Mouse (Mus musculus) liver, embryonic 15.5 days (tissue): ENCODE measurements at regions not wholly inside any gene's neighbourhood (a gene's known extent, or its start where the extent isn't known, plus 50 kb on each side); places are given as distances from the start of the nearest gene placed in this dataset.

Experiments used
- ATAC-seq: fragments of 200-750 bp; cut with Nextera tagmentation; 2 replicates; pipeline ENCODE4 v1.8.0; 2017; ENCODE audit warnings: moderate number of reproducible peaks, mild to moderate bottlenecking, moderate library complexity; ENCODE audit not compliant: insufficient read depth
- H3K27ac ChIP-seq: fragments of 300-500 bp; sonication (generic); replicated peaks from 2 replicates; pipeline ENCODE4 v1.5.1; 2015; ENCODE audit warnings: mild to moderate bottlenecking, inconsistent platforms
- H3K27me3 ChIP-seq: fragments of 300-500 bp; sonication (generic); 2 replicates; pipeline ENCODE4 v1.6.1; 2015; ENCODE audit warnings: mild to moderate bottlenecking, inconsistent platforms
- H3K36me3 ChIP-seq: fragments of 300-500 bp; sonication (generic); replicated peaks from 2 replicates; pipeline ENCODE4 v1.6.1; 2015; ENCODE audit warnings: moderate library complexity, mild to moderate bottlenecking, inconsistent platforms
- H3K4me1 ChIP-seq: fragments of 300-500 bp; sonication (generic); replicated peaks from 2 replicates; pipeline ENCODE4 v1.6.1; 2015; ENCODE audit warnings: inconsistent platforms
- H3K4me2 ChIP-seq: fragments of 300-500 bp; sonication (generic); 2 replicates; pipeline ENCODE4 v1.6.1; 2015; ENCODE audit warnings: moderate library complexity, mild to moderate bottlenecking, inconsistent platforms
- H3K4me3 ChIP-seq: fragments of 300-500 bp; sonication (generic); replicated peaks from 2 replicates; pipeline ENCODE4 v1.5.1; 2015; ENCODE audit warnings: mild to moderate bottlenecking, inconsistent platforms
- H3K9ac ChIP-seq: fragments of 300-500 bp; sonication (generic); 2 replicates; pipeline ENCODE4 v1.6.1; 2015; ENCODE audit warnings: moderate library complexity, mild to moderate bottlenecking, inconsistent platforms
- H3K9me3 ChIP-seq: fragments of 300-500 bp; sonication (generic); replicated peaks from 2 replicates; pipeline ENCODE4 v1.6.1; 2016; ENCODE audit warnings: inconsistent platforms
- WGBS: fragments of 180-500 bp; shearing (Covaris S2); methylation state at CpG from one replicate; pipeline ENCODE4 v1.1.7; 2015; ENCODE audit warnings: mixed read lengths; ENCODE audit not compliant: insufficient replicate concordance; 5-methylcytosine and 5-hydroxymethylcytosine counted together

DNA sequence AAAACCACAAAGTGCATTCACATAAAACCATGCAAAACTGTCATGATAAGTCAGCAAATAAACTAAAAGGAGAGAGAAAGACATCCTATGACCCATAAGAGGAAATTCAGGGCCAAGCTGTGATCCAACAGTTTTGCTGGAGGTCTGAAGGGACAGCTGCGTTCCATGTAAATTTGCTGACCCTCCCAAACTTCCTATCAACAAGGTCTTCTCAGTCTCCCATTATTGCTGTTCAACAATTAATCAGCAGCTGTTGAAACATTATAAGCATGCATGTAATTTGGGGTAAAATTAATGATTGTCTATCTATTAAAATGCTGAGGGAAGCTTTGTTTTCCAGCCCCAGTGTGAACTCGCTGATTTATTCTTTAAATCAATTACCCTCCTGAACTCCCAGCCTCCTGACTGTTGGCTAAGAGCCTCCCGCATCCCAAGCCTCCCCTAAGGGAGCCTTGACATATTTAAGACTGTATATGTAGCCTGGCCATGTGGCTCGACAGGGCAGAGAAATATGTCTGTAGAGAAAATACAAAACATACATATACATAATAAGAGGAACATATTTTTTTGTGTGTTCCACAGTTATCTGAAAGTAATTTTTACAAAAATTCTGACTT, 478.3 kb downstream of the Efnb2 start:
- no peak for ATAC-seq

GRCm38 (mm10) chr8:8182108-8182507, 478.9 kb downstream of the Efnb2 start:
- 44% methylated on average over 2 of the region's 2 CpGs for WGBS
- H3K4me2 ChIP-seq = no peak overlapping the region
- no peak overlapping the region for H3K27ac ChIP-seq
- H3K36me3 ChIP-seq = no peaks in the 10 kb centered on the region
- no peak overlapping the region for H3K9ac ChIP-seq
- ATAC-seq = no peak
- H3K4me3 ChIP-seq = no peak overlapping the region
- no peaks in the 10 kb centered on the region for H3K4me1 ChIP-seq
- no peaks in the 10 kb centered on the region for H3K27me3 ChIP-seq
- no peaks in the 10 kb centered on the region for H3K9me3 ChIP-seq

More for the DNA sequence above, 478.3 kb downstream of the Efnb2 start:
- H3K9ac ChIP-seq = no peak overlapping the region
- no peak overlapping the region for H3K4me2 ChIP-seq
- no peaks in the 10 kb centered on the region for H3K9me3 ChIP-seq
- no peak overlapping the region for H3K27ac ChIP-seq
- no peaks in the 10 kb centered on the region for H3K4me1 ChIP-seq
- H3K4me3 ChIP-seq = no peak overlapping the region
- H3K36me3 ChIP-seq = no peaks in the 10 kb centered on the region
- H3K27me3 ChIP-seq = no peaks in the 10 kb centered on the region
- 55% methylated on average over 4 of the region's 4 CpGs for WGBS

DNA sequence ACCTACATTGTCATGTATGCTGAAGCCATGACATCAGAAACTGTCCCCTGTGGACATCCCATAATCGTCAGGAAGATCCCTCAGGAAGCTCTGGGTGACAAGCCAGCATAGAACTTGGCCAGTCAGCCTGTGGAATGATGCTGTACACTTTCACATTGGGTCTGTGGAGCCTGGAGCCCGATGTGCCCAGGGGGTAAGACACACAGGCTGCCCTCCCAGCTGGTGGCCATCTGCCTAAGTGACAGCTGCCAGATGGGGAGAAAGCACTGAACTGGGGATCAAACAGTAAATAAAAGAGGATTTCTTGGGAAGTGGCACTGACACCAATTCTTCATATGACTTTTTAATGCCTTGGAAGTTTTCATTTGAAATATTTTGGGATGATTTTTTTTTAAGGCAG, 486.8 kb downstream of the Efnb2 start:
- no peak for ATAC-seq
- WGBS = 29% methylated on average over 2 of the region's 2 CpGs
- Histone ChIP-seq H3K9ac (no peak overlapping the region), H3K4me3 (no peak overlapping the region), H3K9me3 (no peaks in the 10 kb centered on the region), H3K4me1 (no peaks in the 10 kb centered on the region), H3K27ac (no peak overlapping the region), H3K36me3 (no peaks in the 10 kb centered on the region), H3K27me3 (no peaks in the 10 kb centered on the region), H3K4me2 (no peak overlapping the region)

- Histone ChIP-seq H3K27ac (no peak overlapping the region), H3K4me1 (no peaks in the 10 kb centered on the region), H3K9me3 (no peaks in the 10 kb centered on the region), H3K36me3 (no peaks in the 10 kb centered on the region), H3K9ac (no peak overlapping the region), H3K4me3 (no peak overlapping the region), H3K4me2 (no peak overlapping the region), H3K27me3 (no peaks in the 10 kb centered on the region)
- no peak for ATAC-seq
- WGBS = 66% methylated on average over 6 of the region's 6 CpGs
Observed at GRCm38 (mm10) chr8:8168674-8169073, 492.4 kb downstream of the Efnb2 start.

DNA sequence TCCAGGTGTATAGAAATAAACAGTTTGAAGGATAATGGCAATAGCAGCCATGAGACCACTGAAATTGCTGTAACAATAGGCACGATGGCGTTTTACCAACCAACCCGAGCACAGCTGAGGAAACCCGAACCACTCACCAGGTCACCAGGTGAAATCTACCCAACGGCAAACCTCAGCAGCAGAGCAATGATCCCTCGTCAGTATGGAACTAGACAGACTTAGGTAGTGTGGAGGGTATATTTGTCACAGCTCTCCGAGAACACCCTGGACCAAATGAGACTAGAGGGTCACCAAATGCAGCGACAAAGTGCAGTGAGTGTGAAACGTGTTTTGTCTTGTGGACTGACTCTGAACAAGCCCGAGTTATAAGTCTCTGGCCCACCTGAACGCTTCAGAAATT, 492.8 kb downstream of the Efnb2 start:
- H3K4me1 ChIP-seq = no peaks in the 10 kb centered on the region
- H3K4me3 ChIP-seq = no peak overlapping the region
- no peaks in the 10 kb centered on the region for H3K27me3 ChIP-seq
- no peak overlapping the region for H3K9ac ChIP-seq
- H3K27ac ChIP-seq = no peak overlapping the region
- ATAC-seq = no peak
- H3K9me3 ChIP-seq = no peaks in the 10 kb centered on the region
- 67% methylated on average over 11 of the region's 11 CpGs for WGBS
- no peak overlapping the region for H3K4me2 ChIP-seq
- no peaks in the 10 kb centered on the region for H3K36me3 ChIP-seq

DNA sequence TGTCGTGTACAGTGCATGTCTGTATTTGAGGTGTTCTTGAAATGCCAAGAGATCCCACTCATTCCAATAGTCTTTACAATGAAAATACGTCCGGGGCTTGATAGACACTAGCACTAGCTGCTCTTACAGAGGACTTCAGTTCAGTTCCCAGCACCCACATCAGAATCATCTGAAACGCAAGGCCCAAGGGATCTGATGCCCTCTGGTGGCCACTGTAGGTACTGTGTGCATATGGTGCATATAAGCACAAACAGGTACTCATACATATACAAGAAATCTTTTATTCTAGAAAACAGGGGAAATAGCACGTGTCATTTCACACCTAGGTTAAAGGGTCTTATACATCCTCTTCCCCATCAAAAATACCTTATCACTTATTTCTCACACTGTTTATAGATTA, 513.5 kb downstream of the Efnb2 start:
- Histone ChIP-seq H3K27ac (no peak overlapping the region), H3K4me1 (no peaks in the 10 kb centered on the region), H3K9ac (no peak overlapping the region), H3K36me3 (no peaks in the 10 kb centered on the region), H3K4me2 (no peak overlapping the region), H3K27me3 (no peaks in the 10 kb centered on the region), H3K9me3 (no peaks in the 10 kb centered on the region), H3K4me3 (no peak overlapping the region)
- no peak for ATAC-seq
- WGBS = 68% methylated on average over 5 of the region's 5 CpGs

GRCm38 (mm10) chr8:8142933-8143495, 518.0 kb downstream of the Efnb2 start:
- 18% methylated on average over 6 of the region's 6 CpGs for WGBS
- ATAC-seq = no peak
- no peak overlapping the region for H3K4me2 ChIP-seq
- H3K4me1 ChIP-seq = no peaks in the 10 kb centered on the region
- H3K9me3 ChIP-seq = no peaks in the 10 kb centered on the region
- no peaks in the 10 kb centered on the region for H3K36me3 ChIP-seq
- no peaks in the 10 kb centered on the region for H3K27me3 ChIP-seq
- H3K27ac ChIP-seq = no peak overlapping the region
- H3K4me3 ChIP-seq = no peak overlapping the region
- no peak overlapping the region for H3K9ac ChIP-seq

DNA sequence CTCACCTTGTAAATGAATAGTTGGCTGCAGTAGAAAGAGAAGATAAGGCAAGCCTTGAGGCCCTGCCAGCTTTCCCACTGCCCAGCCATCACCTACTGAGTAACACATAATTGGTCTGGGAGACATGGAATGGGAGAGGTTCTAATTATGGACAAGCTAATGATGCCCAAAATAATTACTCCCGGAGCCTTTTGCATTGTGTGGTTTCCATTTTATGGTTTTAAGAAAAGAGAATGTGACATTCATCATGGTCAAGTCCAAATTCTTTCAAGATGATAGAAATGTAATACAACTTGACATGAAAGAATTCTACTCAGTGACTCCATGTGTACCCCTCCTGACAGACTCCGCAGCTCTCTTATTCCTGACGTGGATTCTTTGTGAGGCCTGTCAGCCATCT, 518.6 kb downstream of the Efnb2 start:
- no peak for ATAC-seq
- no peaks in the 10 kb centered on the region for H3K27me3 ChIP-seq
- WGBS = 49% methylated on average over 3 of the region's 3 CpGs
- no peak overlapping the region for H3K4me2 ChIP-seq
- no peaks in the 10 kb centered on the region for H3K4me1 ChIP-seq
- H3K27ac ChIP-seq = no peak overlapping the region
- H3K36me3 ChIP-seq = no peaks in the 10 kb centered on the region
- no peaks in the 10 kb centered on the region for H3K9me3 ChIP-seq
- no peak overlapping the region for H3K9ac ChIP-seq
- H3K4me3 ChIP-seq = no peak overlapping the region

GRCm38 (mm10) chr8:8139720-8140119, 521.3 kb downstream of the Efnb2 start:
- WGBS = 61% methylated on average over 3 of the region's 3 CpGs

DNA sequence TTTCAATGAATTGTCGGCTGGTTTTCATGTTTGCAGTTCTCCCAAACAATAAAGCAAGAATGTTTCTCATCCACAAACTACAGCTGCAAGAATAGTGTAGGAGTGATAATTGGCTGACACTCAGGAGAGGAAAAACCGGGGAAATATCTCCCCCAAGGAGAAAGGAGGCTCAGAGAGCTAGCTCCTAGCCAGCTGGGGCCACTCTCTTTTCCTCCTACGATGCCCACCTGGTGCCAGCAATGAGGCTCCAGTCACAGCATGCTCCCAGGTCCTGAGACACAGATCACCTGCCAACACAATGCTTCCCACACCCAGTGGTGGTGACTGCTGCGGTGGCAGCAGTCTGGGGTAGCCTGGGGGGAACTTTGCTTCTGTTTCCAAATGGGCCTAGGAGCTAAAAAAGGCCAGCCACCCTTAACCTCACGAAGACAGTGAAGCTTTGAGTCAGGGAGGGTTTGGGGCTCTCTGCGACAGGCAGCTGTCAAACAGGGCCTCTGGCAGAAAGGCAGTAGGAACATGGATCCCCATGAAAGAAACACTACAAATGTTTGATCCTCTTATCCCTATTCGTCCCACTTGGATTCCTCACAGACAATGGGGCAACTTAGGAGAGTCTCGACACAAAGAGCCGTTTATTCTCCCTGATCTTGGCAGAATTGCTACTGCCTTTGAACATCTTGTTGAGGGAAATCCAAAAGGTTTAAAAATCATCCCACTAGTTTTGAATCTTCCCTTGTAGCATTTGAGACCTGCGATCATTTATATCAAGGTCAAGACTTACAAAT, 527.8 kb downstream of the Efnb2 start:
- Histone ChIP-seq H3K27ac (no peak overlapping the region), H3K4me1 (no peaks in the 10 kb centered on the region), H3K27me3 (0 out of 2 replicates have a peak, but pooled peaks cover 6% of the 10 kb centered on the region), H3K4me2 (no peak overlapping the region), H3K4me3 (no peak overlapping the region), H3K36me3 (no peaks in the 10 kb centered on the region), H3K9ac (no peak overlapping the region), H3K9me3 (no peaks in the 10 kb centered on the region)
- no peak for ATAC-seq
- WGBS = 41% methylated on average over 10 of the region's 10 CpGs

More at GRCm38 (mm10) chr8:8139720-8140119, 521.3 kb downstream of the Efnb2 start:
- no peaks in the 10 kb centered on the region for H3K36me3 ChIP-seq
- H3K27me3 ChIP-seq = no peaks in the 10 kb centered on the region
- H3K27ac ChIP-seq = no peak overlapping the region
- no peak overlapping the region for H3K9ac ChIP-seq
- H3K4me1 ChIP-seq = no peaks in the 10 kb centered on the region
- no peaks in the 10 kb centered on the region for H3K9me3 ChIP-seq
- H3K4me2 ChIP-seq = no peak overlapping the region
- no peak overlapping the region for H3K4me3 ChIP-seq
- ATAC-seq = no peak

DNA sequence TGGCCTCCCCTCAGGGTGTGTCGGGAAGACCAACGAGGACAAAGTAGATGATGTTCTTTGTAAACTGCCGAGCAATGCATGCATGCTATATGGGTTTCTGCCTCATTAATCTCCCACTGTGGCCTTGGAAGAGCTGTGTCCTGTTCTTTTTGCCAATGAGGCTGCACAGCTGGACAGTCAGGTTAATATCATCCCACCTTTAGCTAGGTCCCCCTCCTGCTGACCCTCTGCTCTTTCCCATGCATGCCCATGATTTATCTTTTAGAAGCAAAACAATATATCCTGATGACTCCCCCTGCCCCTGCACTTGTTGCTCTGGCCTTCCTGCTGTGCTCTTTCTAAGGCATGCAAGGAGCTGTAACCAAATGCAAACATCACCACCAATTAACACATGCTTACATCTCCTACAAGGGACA, 529.1 kb downstream of the Efnb2 start:
- no peaks in the 10 kb centered on the region for H3K9me3 ChIP-seq
- H3K4me3 ChIP-seq = no peak overlapping the region
- H3K4me2 ChIP-seq = no peak overlapping the region
- no peaks in the 10 kb centered on the region for H3K4me1 ChIP-seq
- no peak overlapping the region for H3K9ac ChIP-seq
- ATAC-seq = no peak
- 0 out of 2 replicates have a peak, but pooled peaks cover 6% of the 10 kb centered on the region for H3K27me3 ChIP-seq
- H3K36me3 ChIP-seq = no peaks in the 10 kb centered on the region
- no peak overlapping the region for H3K27ac ChIP-seq
- 32% methylated on average over 3 of the region's 3 CpGs for WGBS
